Mouse (Mus musculus): Measurements from ENCODE around the gene Ptpn1. TPM values are rescaled to one million over a fixed set of nuclear protein-coding genes. Genes with fewer than 3 reads are reported as not detected.

Ptpn1 gene
- polyA plus RNA-seq, 1 experiment from 2014 or later = 66.3 TPM

GRCm38 (mm10) chr2:167903242-167903952 lies 28.5 kb upstream of the Ptpn1 start:
- H3K4me2 ChIP-seq = no peak overlapping the region
- peaks cover 18% of the 10 kb centered on the region for H3K4me1 ChIP-seq
- H3K27me3 ChIP-seq = peaks cover 11% of the 10 kb centered on the region
- H3K9ac ChIP-seq = no peak overlapping the region; the same call in 1 of the 2 replicates
- H3K36me3 ChIP-seq = no peaks in the 10 kb centered on the region
- no peak overlapping the region for H3K4me3 ChIP-seq
- 83% methylated on average over 11 of the region's 11 CpGs for WGBS
- no peaks in the 10 kb centered on the region for H3K9me3 ChIP-seq
- H3K27ac ChIP-seq = no peak overlapping the region
- no peak for ATAC-seq (ENCODE audit: insufficient number of reproducible peaks, insufficient read depth, low FRiP score, low TSS enrichment, low read depth)

- no peaks in the 10 kb centered on the region for H3K9me3 ChIP-seq
- 82% methylated on average over 12 of the region's 12 CpGs for WGBS
- ATAC-seq (ENCODE audit: insufficient number of reproducible peaks, insufficient read depth, low FRiP score, low TSS enrichment, low read depth) = no peak
- peaks cover 10% of the 10 kb centered on the region for H3K27me3 ChIP-seq
- no peak overlapping the region for H3K9ac ChIP-seq
- H3K27ac ChIP-seq = no peak overlapping the region
- H3K4me2 ChIP-seq = no peak overlapping the region
- no peaks in the 10 kb centered on the region for H3K36me3 ChIP-seq
- no peak overlapping the region for H3K4me3 ChIP-seq
- H3K4me1 ChIP-seq = peaks cover 16% of the 10 kb centered on the region
These were observed 27.1 kb upstream of the Ptpn1 start for GRCm38 (mm10) chr2:167904621-167905367.

GRCm38 (mm10) chr2:167905561-167905960 lies 26.3 kb upstream of the Ptpn1 start:
- Histone ChIP-seq H3K27ac (no peak overlapping the region), H3K4me1 (peaks cover 9% of the 10 kb centered on the region), H3K4me3 (no peak overlapping the region), H3K9ac (no peak overlapping the region), H3K9me3 (no peaks in the 10 kb centered on the region), H3K4me2 (no peak overlapping the region), H3K27me3 (peaks cover 3% of the 10 kb centered on the region), H3K36me3 (no peaks in the 10 kb centered on the region)
- peak; percentile 15; the same call in 1 of the 2 replicates for ATAC-seq (ENCODE audit: insufficient number of reproducible peaks, insufficient read depth, low FRiP score, low TSS enrichment, low read depth)
- WGBS = 38% methylated on average over 8 of the region's 8 CpGs

- H3K4me2 ChIP-seq = no peak overlapping the region
- no peak for ATAC-seq (ENCODE audit: insufficient number of reproducible peaks, insufficient read depth, low FRiP score, low TSS enrichment, low read depth)
- H3K27me3 ChIP-seq = no peaks in the 10 kb centered on the region
- H3K27ac ChIP-seq = no peak overlapping the region
- no peak overlapping the region for H3K9ac ChIP-seq
- H3K36me3 ChIP-seq = no peaks in the 10 kb centered on the region
- no peak overlapping the region for H3K4me3 ChIP-seq
- peaks cover 6% of the 10 kb centered on the region for H3K4me1 ChIP-seq
- no peaks in the 10 kb centered on the region for H3K9me3 ChIP-seq
These were observed 25.1 kb upstream of the Ptpn1 start for GRCm38 (mm10) chr2:167906729-167907128.

GRCm38 (mm10) chr2:167909531-167910177 lies 22.2 kb upstream of the Ptpn1 start:
- no peak overlapping the region for H3K4me3 ChIP-seq
- no peak for ATAC-seq (ENCODE audit: insufficient number of reproducible peaks, insufficient read depth, low FRiP score, low TSS enrichment, low read depth)
- H3K4me1 ChIP-seq = no peaks in the 10 kb centered on the region; the same call in 1 of the 2 replicates
- no peak overlapping the region for H3K4me2 ChIP-seq
- no peaks in the 10 kb centered on the region for H3K36me3 ChIP-seq
- no peak overlapping the region for H3K27ac ChIP-seq
- no peaks in the 10 kb centered on the region for H3K9me3 ChIP-seq
- H3K27me3 ChIP-seq = no peaks in the 10 kb centered on the region
- no peak overlapping the region for H3K9ac ChIP-seq
- 75% methylated on average over 11 of the region's 11 CpGs for WGBS

- Histone ChIP-seq H3K4me1 (no peaks in the 10 kb centered on the region; the same call in 1 of the 2 replicates), H3K4me3 (no peak overlapping the region), H3K4me2 (no peak overlapping the region), H3K27me3 (no peaks in the 10 kb centered on the region), H3K27ac (no peak overlapping the region), H3K9ac (no peak overlapping the region), H3K9me3 (no peaks in the 10 kb centered on the region), H3K36me3 (no peaks in the 10 kb centered on the region)
- no peak for ATAC-seq (ENCODE audit: insufficient number of reproducible peaks, insufficient read depth, low FRiP score, low TSS enrichment, low read depth)
- WGBS = 58% methylated on average over 3 of the region's 3 CpGs
These were observed 21.7 kb upstream of the Ptpn1 start for GRCm38 (mm10) chr2:167910178-167910540.

- Histone ChIP-seq H3K4me3 (no peak overlapping the region), H3K27ac (no peak overlapping the region), H3K27me3 (no peaks in the 10 kb centered on the region), H3K36me3 (no peaks in the 10 kb centered on the region), H3K4me2 (no peak overlapping the region), H3K9ac (no peak overlapping the region), H3K4me1 (no peaks in the 10 kb centered on the region; the same call in 1 of the 2 replicates), H3K9me3 (no peaks in the 10 kb centered on the region)
- ATAC-seq (ENCODE audit: insufficient number of reproducible peaks, insufficient read depth, low FRiP score, low TSS enrichment, low read depth) = no peak
- 91% methylated on average over 5 of the region's 5 CpGs for whole genome bisulfite sequencing
These were observed 20.3 kb upstream of the Ptpn1 start for GRCm38 (mm10) chr2:167911511-167911910.

GRCm38 (mm10) chr2:167919081-167919480 lies 12.8 kb upstream of the Ptpn1 start:
- Histone ChIP-seq H3K9me3 (no peaks in the 10 kb centered on the region), H3K4me1 (no peaks in the 10 kb centered on the region), H3K9ac (no peak overlapping the region), H3K4me3 (no peak overlapping the region), H3K4me2 (no peak overlapping the region), H3K36me3 (no peaks in the 10 kb centered on the region), H3K27ac (no peak overlapping the region), H3K27me3 (no peaks in the 10 kb centered on the region)
- no peak for ATAC-seq (ENCODE audit: insufficient number of reproducible peaks, insufficient read depth, low FRiP score, low TSS enrichment, low read depth)
- 49% methylated on average over 1 of the region's 1 CpGs for WGBS

GRCm38 (mm10) chr2:167920041-167920440 lies 11.8 kb upstream of the Ptpn1 start:
- Histone ChIP-seq H3K9ac (no peak overlapping the region), H3K36me3 (no peaks in the 10 kb centered on the region), H3K4me2 (no peak overlapping the region), H3K27me3 (no peaks in the 10 kb centered on the region), H3K4me1 (no peaks in the 10 kb centered on the region), H3K27ac (no peak overlapping the region), H3K9me3 (no peaks in the 10 kb centered on the region), H3K4me3 (no peak overlapping the region)
- 53% methylated on average over 11 of the region's 11 CpGs for WGBS
- no peak for ATAC-seq (ENCODE audit: insufficient number of reproducible peaks, insufficient read depth, low FRiP score, low TSS enrichment, low read depth)

- no peaks in the 10 kb centered on the region for H3K9me3 ChIP-seq
- H3K4me3 ChIP-seq = no peak overlapping the region
- no peak overlapping the region for H3K9ac ChIP-seq
- ATAC-seq (ENCODE audit: insufficient number of reproducible peaks, insufficient read depth, low FRiP score, low TSS enrichment, low read depth) = no peak
- H3K4me1 ChIP-seq = no peaks in the 10 kb centered on the region
- H3K27me3 ChIP-seq = no peaks in the 10 kb centered on the region
- 88% methylated on average over 9 of the region's 9 CpGs for WGBS
- no peaks in the 10 kb centered on the region for H3K36me3 ChIP-seq
- no peak overlapping the region for H3K27ac ChIP-seq
- no peak overlapping the region for H3K4me2 ChIP-seq
These were observed 10.8 kb upstream of the Ptpn1 start for GRCm38 (mm10) chr2:167920960-167921495.

GRCm38 (mm10) chr2:167921823-167922222 lies 10.0 kb upstream of the Ptpn1 start:
- H3K9ac ChIP-seq = no peak overlapping the region
- no peak overlapping the region for H3K27ac ChIP-seq
- H3K4me3 ChIP-seq = no peak overlapping the region
- no peak overlapping the region for H3K4me2 ChIP-seq
- no peaks in the 10 kb centered on the region for H3K4me1 ChIP-seq
- 83% methylated on average over 8 of the region's 8 CpGs for WGBS
- ATAC-seq (ENCODE audit: insufficient number of reproducible peaks, insufficient read depth, low FRiP score, low TSS enrichment, low read depth) = no peak
- H3K9me3 ChIP-seq = no peaks in the 10 kb centered on the region
- H3K36me3 ChIP-seq = no peaks in the 10 kb centered on the region
- H3K27me3 ChIP-seq = no peaks in the 10 kb centered on the region
